Mouse (Mus musculus): ENCODE results near the gene Tshz3.

Tshz3 gene

GRCm38 (mm10) chr7:36786713-36787421, 88.9 kb downstream of the Tshz3 start:
- DNase-seq (ENCODE audit: low read depth): no peak

- no peak for DNase-seq (ENCODE audit: low read depth)
These were observed 98.7 kb downstream of the Tshz3 start for GRCm38 (mm10) chr7:36796392-36797187.

Measured in naive thymus-derived CD4-positive, alpha-beta T cell, adult 2 months (primary cell).